Mouse (Mus musculus): ENCODE measurements around the gene Stard13. TPM values are rescaled to one million over a fixed set of nuclear protein-coding genes. Genes with fewer than 3 reads are reported as not detected.

Gene Stard13
- polyA plus RNA-seq, 1 experiment from 2014 or later, result 19.1 TPM

DNA sequence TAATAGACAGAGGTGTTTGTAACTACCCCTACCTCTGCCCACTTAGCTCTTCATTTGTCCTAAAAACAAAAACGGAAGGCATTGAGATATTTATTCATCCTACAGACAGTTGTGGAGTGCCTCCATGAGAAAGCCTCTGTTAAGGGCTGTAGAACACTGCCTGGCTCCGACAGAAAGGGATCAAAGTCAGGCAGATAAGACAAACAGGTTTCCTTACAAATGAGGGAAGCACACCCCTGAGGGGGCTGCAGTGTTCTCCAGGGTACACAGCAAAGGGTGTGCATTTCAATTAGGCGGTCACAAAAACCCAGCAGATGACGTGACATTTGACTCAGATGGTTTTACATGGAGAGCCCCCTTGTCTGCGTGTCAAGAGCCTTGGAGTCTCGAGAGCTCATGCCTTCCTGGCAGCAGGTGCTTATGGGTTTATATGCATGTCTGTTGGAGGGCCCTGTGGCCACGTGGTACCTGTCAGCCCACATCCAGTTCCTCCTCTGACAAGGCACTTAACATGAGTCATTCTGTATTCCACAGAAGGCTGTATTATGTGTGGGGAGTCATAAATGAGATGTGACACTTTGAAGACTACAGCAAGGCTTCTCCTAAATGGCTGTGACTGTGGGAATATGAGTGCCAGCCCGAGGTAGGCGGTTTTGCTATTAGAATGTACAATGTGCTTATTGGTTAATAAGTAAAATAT, 129.1 kb downstream of the Stard13 start:
- peak; percentile 93 for ATAC-seq
- no peaks in the 10 kb centered on the region for H3K4me1 ChIP-seq (ENCODE audit: insufficient read depth, low read depth, low read length)
- H3K27me3 ChIP-seq (replicated peaks; ENCODE audit: insufficient read depth, low read length), result no peaks in the 10 kb centered on the region
- no peaks in the 10 kb centered on the region for H3K9me3 ChIP-seq (ENCODE audit: low read length)
- no peak overlapping the region for H3K4me2 ChIP-seq (replicated peaks; ENCODE audit: low read depth, low read length)
- H3K4me3 ChIP-seq (ENCODE audit: low read depth, low read length), result no peak overlapping the region
- TF ChIP-seq CTCF (IDR thresholded peaks at IDR 0.05) (no peak), EP300 (IDR thresholded peaks at IDR 0.05) (peak; percentile 94)
- H3K36me3 ChIP-seq (ENCODE audit: insufficient read depth, low read length), result no peaks in the 10 kb centered on the region
- DNase-seq (ENCODE audit: low spot score), result peak; percentile 85
- WGBS, result 52% methylated on average over 9 of the region's 9 CpGs
- H3K9ac ChIP-seq (replicated peaks; ENCODE audit: low read depth), result no peak overlapping the region
- H3K27ac ChIP-seq (ENCODE audit: low read length), result peak overlapping the region; percentile 14; the same call in 1 of the 2 replicates

DNA sequence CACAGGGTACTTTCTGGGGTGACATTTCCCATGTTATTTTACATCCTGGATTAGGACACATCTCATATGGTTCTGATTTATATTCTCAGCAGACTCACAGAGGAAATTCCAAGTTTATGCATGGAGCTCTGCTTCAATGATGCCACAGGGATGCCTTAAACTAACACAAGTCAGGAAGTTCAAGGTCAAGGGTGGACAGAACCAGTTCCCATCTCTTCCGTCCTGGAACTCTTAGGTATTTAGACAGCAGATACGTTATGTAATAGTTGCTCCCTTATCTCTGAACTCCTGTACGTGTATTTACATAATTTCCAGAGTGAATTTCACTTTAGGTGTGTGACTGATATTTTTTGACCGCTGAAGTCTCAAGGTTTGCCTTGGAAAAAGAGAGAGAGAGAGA, 130.4 kb downstream of the Stard13 start:
- ATAC-seq (no peak), DNase-seq (ENCODE audit: low spot score) (peak; percentile 22)
- H3K9me3 ChIP-seq (ENCODE audit: low read length), result no peaks in the 10 kb centered on the region
- H3K36me3 ChIP-seq (ENCODE audit: insufficient read depth, low read length), result no peaks in the 10 kb centered on the region
- no peak overlapping the region for H3K9ac ChIP-seq (replicated peaks; ENCODE audit: low read depth)
- no peaks in the 10 kb centered on the region for H3K27me3 ChIP-seq (replicated peaks; ENCODE audit: insufficient read depth, low read length)
- H3K4me2 ChIP-seq (replicated peaks; ENCODE audit: low read depth, low read length), result no peak overlapping the region
- no peak overlapping the region for H3K4me3 ChIP-seq (ENCODE audit: low read depth, low read length)
- no peak overlapping the region for H3K27ac ChIP-seq (ENCODE audit: low read length)
- H3K4me1 ChIP-seq (ENCODE audit: insufficient read depth, low read depth, low read length), result no peaks in the 10 kb centered on the region
- TF ChIP-seq EP300 (IDR thresholded peaks at IDR 0.05) (no peak), CTCF (IDR thresholded peaks at IDR 0.05) (no peak)
- WGBS, result 22% methylated on average over 4 of the region's 4 CpGs

DNA sequence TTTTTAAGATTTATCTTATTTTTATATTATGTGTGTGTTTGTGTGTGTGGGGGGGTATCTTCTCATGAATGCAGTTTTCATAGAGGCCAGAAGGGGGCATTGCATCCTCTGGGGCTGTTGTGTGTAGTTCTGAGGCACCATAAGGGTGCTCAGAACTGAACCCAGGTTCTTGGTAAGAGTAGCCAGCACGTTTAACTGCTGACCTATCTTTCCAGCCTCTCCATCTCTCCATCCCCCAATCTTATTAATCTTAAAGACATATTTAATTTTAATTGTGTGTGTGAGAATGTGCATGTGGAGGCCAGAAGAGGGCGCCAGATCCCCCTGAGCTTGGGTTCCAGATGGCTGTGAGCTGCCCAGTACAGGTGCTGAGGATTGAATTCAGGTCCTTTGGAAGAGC, 131.4 kb downstream of the Stard13 start:
- Histone ChIP-seq H3K4me2 (replicated peaks; ENCODE audit: low read depth, low read length) (no peak overlapping the region), H3K36me3 (ENCODE audit: insufficient read depth, low read length) (no peaks in the 10 kb centered on the region), H3K4me3 (ENCODE audit: low read depth, low read length) (no peak overlapping the region), H3K27ac (ENCODE audit: low read length) (no peak overlapping the region), H3K27me3 (replicated peaks; ENCODE audit: insufficient read depth, low read length) (no peaks in the 10 kb centered on the region), H3K9me3 (ENCODE audit: low read length) (no peaks in the 10 kb centered on the region), H3K9ac (replicated peaks; ENCODE audit: low read depth) (no peak overlapping the region), H3K4me1 (ENCODE audit: insufficient read depth, low read depth, low read length) (no peaks in the 10 kb centered on the region)
- 49% methylated on average over 2 of the region's 2 CpGs for WGBS
- TF ChIP-seq CTCF (IDR thresholded peaks at IDR 0.05) (peak; percentile 45), EP300 (IDR thresholded peaks at IDR 0.05) (no peak)
- DNase-seq (ENCODE audit: low spot score) (peak; percentile 3), ATAC-seq (no peak)

DNA sequence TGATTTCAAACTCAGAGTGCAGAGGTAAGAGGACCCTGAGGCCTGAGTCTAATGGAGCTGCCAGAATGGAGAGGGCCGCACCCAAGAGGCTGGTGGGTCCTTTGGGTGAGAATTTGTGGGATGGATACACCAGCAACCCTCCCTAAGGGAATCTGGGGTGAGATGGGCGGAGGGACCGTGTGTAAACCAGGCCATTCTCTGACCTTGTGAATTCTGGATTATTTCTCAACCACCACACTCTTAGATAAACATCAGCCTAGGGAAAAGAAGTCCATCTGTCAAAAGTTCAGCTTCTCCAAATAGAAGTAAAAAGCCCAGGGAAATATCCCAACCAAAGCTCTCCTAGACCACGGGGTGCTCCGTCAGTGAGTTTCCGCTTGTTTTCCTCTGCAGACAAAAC, 137.6 kb downstream of the Stard13 start:
- peak; percentile 54 for DNase-seq (ENCODE audit: low spot score)
- Histone ChIP-seq H3K4me1 (ENCODE audit: insufficient read depth, low read depth, low read length) (no peaks in the 10 kb centered on the region), H3K27me3 (replicated peaks; ENCODE audit: insufficient read depth, low read length) (no peaks in the 10 kb centered on the region), H3K9me3 (ENCODE audit: low read length) (no peaks in the 10 kb centered on the region), H3K4me3 (ENCODE audit: low read depth, low read length) (no peak overlapping the region), H3K9ac (replicated peaks; ENCODE audit: low read depth) (no peak overlapping the region), H3K4me2 (replicated peaks; ENCODE audit: low read depth, low read length) (no peak overlapping the region), H3K36me3 (ENCODE audit: insufficient read depth, low read length) (no peaks in the 10 kb centered on the region; the same call in 1 of the 2 replicates), H3K27ac (ENCODE audit: low read length) (peak overlapping the region; percentile 47)
- TF ChIP-seq CTCF (IDR thresholded peaks at IDR 0.05) (no peak), EP300 (IDR thresholded peaks at IDR 0.05) (peak; percentile 44; the same call in 1 of the 2 replicates)
- WGBS, result 47% methylated on average over 6 of the region's 6 CpGs
- ATAC-seq, result peak; percentile 56

DNA sequence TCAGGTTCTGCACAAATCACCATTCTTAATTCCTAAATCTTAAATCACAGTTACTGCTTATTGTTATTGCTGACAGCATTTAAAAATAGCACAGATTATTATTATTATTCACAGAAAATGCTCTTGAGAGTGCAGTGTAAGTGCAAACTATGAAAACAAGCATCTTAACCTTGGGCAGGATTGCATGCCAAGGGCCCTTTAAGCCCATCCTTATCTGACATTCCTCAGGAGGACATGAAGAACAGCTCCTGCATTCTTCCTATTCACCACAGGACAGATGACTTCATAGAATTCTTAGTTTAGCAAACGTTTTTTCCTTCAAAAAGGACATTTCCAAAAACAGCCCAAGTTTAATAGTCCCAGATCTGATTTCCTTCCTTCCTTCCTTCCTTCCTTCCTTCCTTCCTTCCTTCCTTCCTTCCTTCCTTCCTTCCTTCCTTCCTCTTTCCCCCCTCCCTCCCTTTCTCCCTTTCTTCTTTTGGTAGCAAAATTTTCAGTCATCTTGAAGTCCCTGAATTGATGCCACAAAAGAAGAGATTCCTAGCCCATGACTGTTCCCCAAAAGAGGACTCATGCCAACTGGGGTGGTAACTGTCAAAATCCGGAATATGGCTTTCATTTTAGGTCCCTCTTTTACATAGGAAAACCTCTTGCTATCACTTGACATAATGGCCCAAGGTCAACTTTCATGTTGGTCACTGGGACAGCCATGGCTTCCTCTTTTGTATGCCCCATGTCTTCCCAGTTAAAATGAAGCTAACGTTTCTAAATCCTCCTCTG, 140.6 kb downstream of the Stard13 start:
- Histone ChIP-seq H3K9me3 (ENCODE audit: low read length) (no peaks in the 10 kb centered on the region), H3K4me1 (ENCODE audit: insufficient read depth, low read depth, low read length) (no peaks in the 10 kb centered on the region), H3K9ac (replicated peaks; ENCODE audit: low read depth) (no peak overlapping the region), H3K36me3 (ENCODE audit: insufficient read depth, low read length) (no peaks in the 10 kb centered on the region; the same call in 1 of the 2 replicates), H3K27ac (ENCODE audit: low read length) (peak overlapping the region; percentile 12; the same call in 1 of the 2 replicates), H3K4me3 (ENCODE audit: low read depth, low read length) (no peak overlapping the region), H3K4me2 (replicated peaks; ENCODE audit: low read depth, low read length) (no peak overlapping the region), H3K27me3 (replicated peaks; ENCODE audit: insufficient read depth, low read length) (no peaks in the 10 kb centered on the region)
- 49% methylated on average over 3 of the region's 3 CpGs for WGBS
- TF ChIP-seq CTCF (IDR thresholded peaks at IDR 0.05) (no peak), EP300 (IDR thresholded peaks at IDR 0.05) (peak; percentile 97)
- ATAC-seq (peak; percentile 82), DNase-seq (ENCODE audit: low spot score) (peak; percentile 35)

DNA sequence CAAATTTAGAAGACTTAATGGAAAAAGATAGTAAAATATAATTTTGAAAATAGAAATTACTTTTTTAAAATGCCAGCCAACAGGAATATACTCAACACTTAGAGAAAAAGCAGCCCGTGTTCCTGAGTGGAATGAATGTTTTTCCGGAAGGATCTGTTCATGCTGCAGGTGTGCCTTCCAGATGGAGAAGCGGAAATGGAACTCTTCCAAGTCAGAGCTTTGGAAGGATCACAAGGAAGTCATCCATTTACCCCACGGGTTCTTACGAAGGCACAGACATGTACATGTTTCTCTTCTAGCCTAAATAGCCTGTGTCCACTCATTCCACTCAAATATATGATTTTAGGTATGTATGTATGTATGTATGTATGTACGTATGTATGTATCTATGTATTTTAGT, 142.6 kb downstream of the Stard13 start:
- no peak for DNase-seq (ENCODE audit: low spot score)
- 0 out of 2 replicates have a peak, but pooled peaks cover 4% of the 10 kb centered on the region for H3K4me1 ChIP-seq (ENCODE audit: insufficient read depth, low read depth, low read length)
- no peak overlapping the region for H3K9ac ChIP-seq (replicated peaks; ENCODE audit: low read depth)
- no peak for ATAC-seq
- no peaks in the 10 kb centered on the region; the same call in 1 of the 2 replicates for H3K36me3 ChIP-seq (ENCODE audit: insufficient read depth, low read length)
- no peak overlapping the region for H3K4me2 ChIP-seq (replicated peaks; ENCODE audit: low read depth, low read length)
- H3K9me3 ChIP-seq (ENCODE audit: low read length), result no peaks in the 10 kb centered on the region
- TF ChIP-seq EP300 (IDR thresholded peaks at IDR 0.05) (no peak), CTCF (IDR thresholded peaks at IDR 0.05) (no peak)
- H3K27ac ChIP-seq (ENCODE audit: low read length), result no peak overlapping the region
- H3K27me3 ChIP-seq (replicated peaks; ENCODE audit: insufficient read depth, low read length), result no peaks in the 10 kb centered on the region
- 85% methylated on average over 6 of the region's 6 CpGs for WGBS
- H3K4me3 ChIP-seq (ENCODE audit: low read depth, low read length), result no peak overlapping the region
